Mouse (Mus musculus): ENCODE data around the gene Adarb1.

GRCm38 (mm10) chr10:77397056-77397642, 20.9 kb downstream of the Adarb1 start:
- no peak for TF ChIP-seq CTCF (conservative IDR thresholded peaks at IDR 0.05; ENCODE audit: insufficient read depth, insufficient read length, low read depth, low read length)
- TF ChIP-seq POLR2A (IDR thresholded peaks at IDR 0.05; ENCODE audit: low read depth, low read length): no peak
